Mouse (Mus musculus): ENCODE data around the gene Lamp1. TPM values are rescaled to one million over a fixed set of nuclear protein-coding genes. Genes with fewer than 3 reads are reported as not detected.

The Lamp1 gene
- total RNA-seq (2023), result 95.8 TPM

DNA sequence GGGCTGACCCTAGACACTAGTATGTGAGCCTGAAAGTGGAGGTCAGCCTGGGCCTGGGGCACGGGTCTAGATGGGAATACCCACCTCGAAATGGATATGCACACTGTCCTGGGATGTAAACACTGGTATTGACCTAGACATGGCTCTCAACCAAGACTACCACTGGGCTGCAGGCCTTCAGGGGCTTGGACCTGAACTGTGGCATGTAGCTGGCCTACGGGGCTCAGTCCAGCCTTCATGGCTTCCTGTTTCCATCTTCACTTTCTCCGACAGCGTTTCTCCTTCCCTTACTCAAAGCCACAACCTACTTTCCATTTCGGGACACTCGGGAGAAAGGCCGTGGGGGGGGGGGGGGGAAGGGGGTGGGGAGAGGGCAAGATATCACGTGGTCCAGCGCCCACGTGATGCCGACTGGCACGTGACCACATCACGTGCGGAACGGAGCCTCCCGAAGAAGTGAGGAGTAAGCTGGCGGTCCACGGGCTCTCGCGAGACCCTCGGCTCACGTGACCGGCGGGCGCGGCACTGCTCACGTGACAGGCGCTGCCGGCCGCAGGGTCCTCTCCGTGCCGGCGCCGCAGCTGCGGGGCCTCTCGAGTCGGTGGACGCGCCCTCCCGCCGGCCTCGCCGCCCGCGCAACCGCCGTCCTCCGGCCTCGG lies at the start of gene Lamp1:
TSS of gene Lamp1 (plus strand) at position 444 of the 659 bp plus-strand sequence.

GRCm38 (mm10) chr8:13200301-13201012 lies 41.5 kb downstream of the Lamp1 start, which contains the start of gene Grtp1:
Grtp1 (minus strand) TSS chr8:13200620.

Other genes with a start within 250 kb of the Lamp1 start
- not detected for gene F7, start 133.1 kb upstream of the Lamp1 start, total RNA-seq (2023)
- not detected for gene F10, start 121.9 kb upstream of the Lamp1 start, total RNA-seq (2023)
- not detected for gene Proz, start 98.2 kb upstream of the Lamp1 start, total RNA-seq (2023)
- 38.9 TPM for gene Pcid2, start 53.7 kb upstream of the Lamp1 start, total RNA-seq (2023)
- 42.4 TPM for gene Cul4a, start 53.5 kb upstream of the Lamp1 start, total RNA-seq (2023)
- gene Grtp1, start 41.5 kb downstream of the Lamp1 start, total RNA-seq (2023), result not detected
- gene Adprhl1, start 95.0 kb downstream of the Lamp1 start, total RNA-seq (2023), result not detected
- gene Dcun1d2, start 129.0 kb downstream of the Lamp1 start, total RNA-seq (2023), result 19.9 TPM
- 21.3 TPM for gene Tmco3, start 129.0 kb downstream of the Lamp1 start, total RNA-seq (2023)
- 34.8 TPM for gene Tfdp1, start 179.6 kb downstream of the Lamp1 start, total RNA-seq (2023)
- gene Atp4b, start 237.7 kb downstream of the Lamp1 start, total RNA-seq (2023), result not detected
- gene Grk1, start 245.9 kb downstream of the Lamp1 start, total RNA-seq (2023), result 0.12 TPM

Data from CD4-positive naive resting alpha-beta T cell, adult 57 days (primary cell).